Mouse (Mus musculus): ENCODE results near the gene Adgrf2. TPM values are rescaled to one million over a fixed set of nuclear protein-coding genes. Genes with fewer than 3 reads are reported as not detected.

Gene Adgrf2
- polyA plus RNA-seq (2014; fragmentation: Nextera tagmentation; extraction: Ambion mirVana), result 0.13 TPM in 1 of 2 replicates, not detected in the other

DNA sequence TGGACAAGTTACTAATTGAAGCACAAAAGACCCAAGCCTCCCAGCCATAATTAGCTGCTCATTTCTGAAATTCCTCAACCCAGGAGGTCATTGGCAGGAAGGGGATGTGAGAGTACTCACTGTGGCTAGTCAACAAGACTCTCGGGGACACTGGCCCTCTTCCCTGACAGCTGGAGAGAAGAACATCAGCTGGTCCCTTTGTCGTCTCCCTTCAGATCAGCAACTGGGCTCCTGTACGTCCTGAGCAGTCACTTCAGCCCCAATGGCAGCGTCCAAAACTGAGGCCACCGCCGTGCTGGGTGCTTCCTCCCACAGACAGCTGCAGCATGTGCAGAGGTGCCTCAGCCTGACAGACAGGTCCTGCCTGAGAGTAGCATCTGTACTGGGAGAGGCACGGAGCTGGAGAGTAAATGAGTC is at the start of gene Adgrf2:
Gene Adgrf2 (minus strand): TSS at position 379 of the 417 bp plus-strand sequence.
- 30% methylated on average over 7 of the region's 7 CpGs for WGBS (ENCODE audit: insufficient replicate concordance)
- no peak for ATAC-seq (replicated peaks; ENCODE audit: insufficient number of reproducible peaks, low FRiP score, low TSS enrichment)
- H3K9me3 ChIP-seq (replicated peaks; ENCODE audit: control insufficient read depth, low read length), result no peaks in the 10 kb centered on the region
- H3K4me3 ChIP-seq (ENCODE audit: low read depth, low read length), result no peak within 1 kb of the TSS
- H3K4me1 ChIP-seq (ENCODE audit: control insufficient read depth, insufficient read depth, low read length), result peaks cover 2% of the 10 kb centered on the region; the same call in 1 of the 2 replicates
- no peak within 1 kb of the TSS for H3K9ac ChIP-seq (ENCODE audit: low read depth, low read length)
- peak within 1 kb of the TSS; percentile 45 for H3K4me2 ChIP-seq
- H3K27me3 ChIP-seq (ENCODE audit: control insufficient read depth, insufficient read depth, low read length), result no peaks in the 10 kb centered on the region
- no peaks in the 10 kb centered on the region for H3K36me3 ChIP-seq (ENCODE audit: control insufficient read depth, insufficient read depth, low read length)
- no peak within 1 kb of the TSS for H3K27ac ChIP-seq (ENCODE audit: low read depth, low read length)

DNA sequence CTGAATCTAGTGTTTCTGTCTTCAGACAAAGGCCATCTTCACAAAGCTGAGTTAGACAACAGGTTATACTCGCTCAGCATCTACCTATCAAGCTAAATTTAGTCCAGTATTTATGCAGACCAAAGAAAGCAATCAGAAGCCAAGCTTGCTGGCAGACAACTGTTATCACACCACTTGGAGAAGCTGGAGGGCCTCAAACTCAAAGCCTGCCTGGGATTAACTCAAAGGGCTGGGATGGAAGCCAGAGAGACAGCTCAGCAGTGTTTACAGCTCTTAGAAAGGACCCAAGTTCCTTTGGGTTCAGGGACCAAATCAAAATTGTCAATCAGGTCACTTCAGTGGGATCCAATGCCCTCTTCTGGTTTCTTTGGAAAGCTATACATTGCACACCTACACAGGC is 48.8 kb upstream of the Adgrf2 start:
- no peak overlapping the region for H3K9ac ChIP-seq (ENCODE audit: low read depth, low read length)
- ATAC-seq (replicated peaks; ENCODE audit: insufficient number of reproducible peaks, low FRiP score, low TSS enrichment), result no peak
- 48% methylated on average over 1 of the region's 1 CpGs for WGBS (ENCODE audit: insufficient replicate concordance)
- no peak overlapping the region for H3K27ac ChIP-seq (ENCODE audit: low read depth, low read length)
- H3K4me2 ChIP-seq, result no peak overlapping the region
- no peak overlapping the region for H3K4me3 ChIP-seq (ENCODE audit: low read depth, low read length)
- peaks cover 3% of the 10 kb centered on the region; the same call in 1 of the 2 replicates for H3K4me1 ChIP-seq (ENCODE audit: control insufficient read depth, insufficient read depth, low read length)
- no peaks in the 10 kb centered on the region for H3K36me3 ChIP-seq (ENCODE audit: control insufficient read depth, insufficient read depth, low read length)
- no peaks in the 10 kb centered on the region for H3K27me3 ChIP-seq (ENCODE audit: control insufficient read depth, insufficient read depth, low read length)
- no peaks in the 10 kb centered on the region for H3K9me3 ChIP-seq (replicated peaks; ENCODE audit: control insufficient read depth, low read length)

DNA sequence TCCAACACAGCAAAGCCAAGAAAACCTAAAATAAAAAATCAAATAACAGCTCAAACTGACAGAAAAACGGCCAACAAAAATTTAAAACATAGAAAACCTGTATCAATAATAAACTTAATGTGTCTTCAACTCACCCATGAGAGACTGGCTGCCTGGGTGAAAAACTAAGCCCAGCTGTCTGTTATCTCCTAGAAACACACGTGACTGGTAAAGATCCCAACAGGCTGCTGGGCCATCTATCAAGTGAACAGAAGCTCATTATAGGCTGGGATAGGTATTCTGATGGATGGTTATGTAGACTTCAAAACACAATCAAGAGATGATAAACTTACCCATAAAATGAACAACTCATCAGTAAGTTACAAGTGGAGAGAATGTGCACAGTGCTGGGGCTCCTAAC is 47.7 kb upstream of the Adgrf2 start:
- peaks cover 3% of the 10 kb centered on the region; the same call in 1 of the 2 replicates for H3K4me1 ChIP-seq (ENCODE audit: control insufficient read depth, insufficient read depth, low read length)
- ATAC-seq (replicated peaks; ENCODE audit: insufficient number of reproducible peaks, low FRiP score, low TSS enrichment), result no peak
- H3K27me3 ChIP-seq (ENCODE audit: control insufficient read depth, insufficient read depth, low read length), result no peaks in the 10 kb centered on the region
- no peak overlapping the region for H3K9ac ChIP-seq (ENCODE audit: low read depth, low read length)
- H3K27ac ChIP-seq (ENCODE audit: low read depth, low read length), result no peak overlapping the region
- H3K4me3 ChIP-seq (ENCODE audit: low read depth, low read length), result no peak overlapping the region
- WGBS (ENCODE audit: insufficient replicate concordance), result 58% methylated on average over 2 of the region's 2 CpGs
- H3K9me3 ChIP-seq (replicated peaks; ENCODE audit: control insufficient read depth, low read length), result no peaks in the 10 kb centered on the region
- no peak overlapping the region for H3K4me2 ChIP-seq
- no peaks in the 10 kb centered on the region for H3K36me3 ChIP-seq (ENCODE audit: control insufficient read depth, insufficient read depth, low read length)

DNA sequence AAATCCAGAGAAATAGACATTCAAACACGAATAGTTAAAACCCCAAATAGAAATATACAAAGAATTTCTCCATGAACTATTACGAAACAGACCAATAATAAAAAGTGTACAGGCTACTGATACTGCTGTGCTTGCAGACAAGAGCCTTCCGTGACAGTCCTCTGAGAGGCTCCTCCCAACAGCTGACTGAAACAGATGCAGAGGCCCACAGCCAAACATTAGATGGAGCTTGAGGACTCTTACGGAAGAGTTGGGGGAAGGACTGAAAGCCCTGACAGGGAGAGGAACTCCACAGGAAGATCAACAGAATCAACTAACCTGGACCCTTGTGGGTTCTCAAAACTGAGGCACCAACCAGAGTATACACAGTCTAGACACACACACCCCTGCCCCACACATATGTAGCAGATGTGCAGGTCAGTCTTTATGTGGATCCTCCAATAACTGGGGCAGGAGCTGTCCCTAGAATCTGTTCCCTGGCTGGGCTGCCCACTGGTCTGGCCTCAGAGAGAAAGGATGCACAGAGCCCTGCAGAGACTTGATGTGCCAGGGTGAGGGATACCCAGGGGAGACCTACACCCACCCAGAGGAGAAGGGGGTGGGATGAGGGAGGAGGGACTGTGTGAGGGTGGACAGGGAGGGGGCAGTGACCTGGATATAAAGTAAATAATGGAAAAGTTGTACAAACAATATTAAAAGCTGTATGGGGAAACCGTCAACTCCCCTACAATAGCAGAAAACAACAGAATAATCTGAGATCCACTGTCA is 46.9 kb upstream of the Adgrf2 start:
- Histone ChIP-seq H3K36me3 (ENCODE audit: control insufficient read depth, insufficient read depth, low read length) (no peaks in the 10 kb centered on the region), H3K9ac (ENCODE audit: low read depth, low read length) (no peak overlapping the region), H3K27me3 (ENCODE audit: control insufficient read depth, insufficient read depth, low read length) (no peaks in the 10 kb centered on the region), H3K4me2 (no peak overlapping the region), H3K27ac (ENCODE audit: low read depth, low read length) (no peak overlapping the region), H3K4me3 (ENCODE audit: low read depth, low read length) (no peak overlapping the region), H3K9me3 (replicated peaks; ENCODE audit: control insufficient read depth, low read length) (no peaks in the 10 kb centered on the region), H3K4me1 (ENCODE audit: control insufficient read depth, insufficient read depth, low read length) (peaks cover 3% of the 10 kb centered on the region; the same call in 1 of the 2 replicates)
- WGBS (ENCODE audit: insufficient replicate concordance), result 77% methylated on average over 5 of the region's 5 CpGs
- ATAC-seq (replicated peaks; ENCODE audit: insufficient number of reproducible peaks, low FRiP score, low TSS enrichment), result no peak

DNA sequence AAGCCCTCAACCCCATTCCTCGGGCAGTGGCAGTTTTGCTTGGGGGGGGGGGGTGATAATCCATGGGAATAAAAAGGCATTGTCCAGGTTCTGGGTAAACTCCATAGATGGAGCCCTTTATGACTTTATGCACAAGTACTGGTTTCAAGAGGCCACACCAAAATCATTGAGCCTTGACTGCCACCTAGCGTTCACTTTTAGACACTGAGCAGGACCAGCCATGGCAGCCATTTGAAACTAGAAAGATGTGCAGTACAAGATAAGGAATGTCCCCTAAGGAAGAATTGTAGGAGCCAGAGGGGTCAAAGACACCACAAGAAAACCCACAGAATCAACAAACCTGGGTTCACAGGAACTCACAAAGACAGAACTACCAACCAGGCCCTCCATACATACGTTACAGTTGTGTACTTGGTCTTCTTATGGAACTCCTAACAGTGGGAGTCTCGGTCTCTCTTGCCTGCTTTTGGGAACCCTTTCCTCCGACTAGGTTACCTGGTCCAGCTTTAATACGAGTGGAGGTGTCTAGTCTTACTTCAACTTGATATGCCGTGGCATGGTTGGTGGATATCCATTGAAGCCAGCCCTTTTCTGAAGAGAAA is 40.3 kb upstream of the Adgrf2 start:
- Histone ChIP-seq H3K4me3 (ENCODE audit: low read depth, low read length) (no peak overlapping the region), H3K36me3 (ENCODE audit: control insufficient read depth, insufficient read depth, low read length) (no peaks in the 10 kb centered on the region), H3K9ac (ENCODE audit: low read depth, low read length) (no peak overlapping the region), H3K4me2 (no peak overlapping the region), H3K27me3 (ENCODE audit: control insufficient read depth, insufficient read depth, low read length) (no peaks in the 10 kb centered on the region), H3K4me1 (ENCODE audit: control insufficient read depth, insufficient read depth, low read length) (no peaks in the 10 kb centered on the region), H3K27ac (ENCODE audit: low read depth, low read length) (no peak overlapping the region), H3K9me3 (replicated peaks; ENCODE audit: control insufficient read depth, low read length) (no peaks in the 10 kb centered on the region)
- WGBS (ENCODE audit: insufficient replicate concordance), result 53% methylated on average over 7 of the region's 7 CpGs
- ATAC-seq (replicated peaks; ENCODE audit: insufficient number of reproducible peaks, low FRiP score, low TSS enrichment), result no peak

DNA sequence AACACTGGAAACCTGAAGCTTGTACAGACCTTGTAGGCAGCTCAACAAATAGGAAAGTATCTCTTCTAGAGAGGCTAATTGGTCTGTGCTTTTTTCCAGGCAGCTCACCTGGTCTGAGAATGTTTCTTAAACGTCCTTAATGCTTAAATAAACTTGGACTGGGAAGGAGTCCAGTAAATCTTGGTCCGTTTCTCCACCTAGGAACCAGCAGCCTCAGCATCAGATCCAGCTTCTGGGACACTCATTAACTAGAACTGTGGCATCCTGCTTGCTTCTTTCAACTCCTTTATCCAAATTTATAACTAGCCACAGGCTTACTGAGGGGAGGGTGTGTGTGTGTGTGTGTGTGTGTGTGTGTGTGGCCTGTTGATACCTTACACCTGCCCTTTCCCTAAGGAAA is 11.8 kb upstream of the Adgrf2 start:
- Histone ChIP-seq H3K36me3 (ENCODE audit: control insufficient read depth, insufficient read depth, low read length) (no peaks in the 10 kb centered on the region), H3K4me2 (no peak overlapping the region), H3K27me3 (ENCODE audit: control insufficient read depth, insufficient read depth, low read length) (no peaks in the 10 kb centered on the region), H3K9me3 (replicated peaks; ENCODE audit: control insufficient read depth, low read length) (no peaks in the 10 kb centered on the region), H3K4me3 (ENCODE audit: low read depth, low read length) (no peak overlapping the region), H3K4me1 (ENCODE audit: control insufficient read depth, insufficient read depth, low read length) (no peaks in the 10 kb centered on the region), H3K27ac (ENCODE audit: low read depth, low read length) (no peak overlapping the region), H3K9ac (ENCODE audit: low read depth, low read length) (no peak overlapping the region)
- 50% methylated on average over 2 of the region's 2 CpGs for WGBS (ENCODE audit: insufficient replicate concordance)
- ATAC-seq (replicated peaks; ENCODE audit: insufficient number of reproducible peaks, low FRiP score, low TSS enrichment), result no peak

DNA sequence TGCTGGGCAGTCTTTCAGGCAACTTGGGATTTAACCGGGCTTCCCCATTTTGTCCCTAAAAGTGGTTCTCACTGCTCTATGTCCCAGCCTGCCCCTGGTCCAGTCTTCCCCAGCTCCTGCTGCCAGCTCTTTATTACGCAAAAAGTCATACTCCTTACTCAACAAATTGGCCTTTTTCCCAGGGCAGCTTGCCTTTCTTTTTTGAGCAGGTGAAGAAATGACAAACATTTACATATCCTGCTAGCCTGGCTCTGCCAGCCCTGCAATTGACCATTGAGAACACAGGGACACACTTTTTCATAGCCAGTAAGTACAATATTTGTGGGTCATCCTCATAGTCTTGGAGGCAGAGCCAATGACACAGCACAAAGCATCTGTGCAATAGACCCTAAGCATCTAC is 10.2 kb upstream of the Adgrf2 start:
- Histone ChIP-seq H3K36me3 (ENCODE audit: control insufficient read depth, insufficient read depth, low read length) (no peaks in the 10 kb centered on the region), H3K9ac (ENCODE audit: low read depth, low read length) (no peak overlapping the region), H3K4me3 (ENCODE audit: low read depth, low read length) (no peak overlapping the region), H3K4me2 (no peak overlapping the region), H3K27ac (ENCODE audit: low read depth, low read length) (no peak overlapping the region), H3K27me3 (ENCODE audit: control insufficient read depth, insufficient read depth, low read length) (no peaks in the 10 kb centered on the region), H3K9me3 (replicated peaks; ENCODE audit: control insufficient read depth, low read length) (no peaks in the 10 kb centered on the region), H3K4me1 (ENCODE audit: control insufficient read depth, insufficient read depth, low read length) (no peaks in the 10 kb centered on the region)
- ATAC-seq (replicated peaks; ENCODE audit: insufficient number of reproducible peaks, low FRiP score, low TSS enrichment), result no peak
- WGBS (ENCODE audit: insufficient replicate concordance), result 77% methylated on average over 2 of the region's 2 CpGs

DNA sequence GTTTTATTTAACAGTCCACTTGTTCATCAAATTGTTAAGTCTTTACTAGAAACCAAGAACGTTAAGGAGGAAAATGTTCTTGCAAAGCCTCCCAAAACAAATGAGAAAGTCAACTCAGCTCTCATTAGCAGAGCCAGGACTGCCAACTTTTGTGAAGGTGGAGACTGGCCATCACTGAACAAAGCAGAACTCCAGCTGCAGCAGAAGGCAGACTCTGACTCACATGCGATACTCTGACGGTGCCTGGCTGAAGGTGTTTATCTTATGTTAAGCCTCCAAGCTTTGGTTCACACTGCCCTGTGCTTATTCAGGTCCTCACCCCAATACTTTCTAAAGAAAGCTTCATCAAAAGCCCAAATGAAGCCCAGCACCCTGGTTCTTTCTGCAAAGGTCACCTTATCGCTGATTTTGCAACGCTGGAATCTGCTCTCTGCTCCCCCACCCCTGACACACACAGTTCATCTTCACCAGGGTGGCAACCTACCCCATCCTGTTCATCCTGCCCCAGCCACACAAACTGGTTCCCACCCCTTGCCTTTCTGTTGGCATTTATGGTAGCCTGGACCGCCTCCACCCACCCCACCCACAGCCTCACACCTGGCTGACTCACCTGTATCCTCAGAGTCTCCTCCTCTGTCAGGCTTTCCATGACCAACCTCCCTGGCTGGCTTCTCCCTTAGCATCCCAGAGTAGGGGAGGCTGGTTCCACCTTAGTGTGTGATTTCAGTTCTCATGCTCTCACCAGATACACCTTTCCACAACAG is 3.9 kb upstream of the Adgrf2 start:
- Histone ChIP-seq H3K9ac (ENCODE audit: low read depth, low read length) (no peak overlapping the region), H3K4me2 (no peak overlapping the region), H3K36me3 (ENCODE audit: control insufficient read depth, insufficient read depth, low read length) (no peaks in the 10 kb centered on the region), H3K4me1 (ENCODE audit: control insufficient read depth, insufficient read depth, low read length) (peaks cover 2% of the 10 kb centered on the region; the same call in 1 of the 2 replicates), H3K27ac (ENCODE audit: low read depth, low read length) (no peak overlapping the region), H3K4me3 (ENCODE audit: low read depth, low read length) (no peak overlapping the region), H3K9me3 (replicated peaks; ENCODE audit: control insufficient read depth, low read length) (no peaks in the 10 kb centered on the region), H3K27me3 (ENCODE audit: control insufficient read depth, insufficient read depth, low read length) (no peaks in the 10 kb centered on the region)
- 75% methylated on average over 6 of the region's 6 CpGs for WGBS (ENCODE audit: insufficient replicate concordance)
- no peak for ATAC-seq (replicated peaks; ENCODE audit: insufficient number of reproducible peaks, low FRiP score, low TSS enrichment)

Data from heart, embryonic 11.5 days (tissue).